Mouse (Mus musculus) MEL (cell line): Measurements from ENCODE around the gene Cachd1.

ENCODE experiments used
- CTCF ChIP-seq, 3 experiments: IDR thresholded peaks in 2 of 3; conservative IDR thresholded peaks in 1 of 3; 2 replicates each; pipeline ENCODE4 v1.5.1; 2011 to 2012; ENCODE audit warnings: low read length in 3 of 3, low read depth in 2 of 3, mild to moderate bottlenecking in 2 of 3, improper control_type of control experiment in 1 of 3, inconsistent platforms in 1 of 3, mixed read lengths in 1 of 3, moderate library complexity in 1 of 3; ENCODE audit not compliant: control insufficient read depth in 1 of 3, insufficient read depth in 1 of 3, poor library complexity in 1 of 3, severe bottlenecking in 1 of 3
- E2F4 ChIP-seq: IDR thresholded peaks from 2 replicates; pipeline ENCODE4 v1.6.1; 2011; ENCODE audit warnings: low read depth, low read length, improper control_type of control experiment, borderline replicate concordance
- GABPA ChIP-seq: IDR thresholded peaks from 2 replicates; pipeline ENCODE4 v1.6.1; 2012; ENCODE audit warnings: low read depth, mild to moderate bottlenecking, inconsistent platforms, low read length, improper control_type of control experiment, moderate library complexity
- HCFC1 ChIP-seq: IDR thresholded peaks from 2 replicates; pipeline ENCODE4 v1.6.1; 2012; ENCODE audit warnings: low read depth, mild to moderate bottlenecking, inconsistent platforms, low read length, improper control_type of control experiment, moderate library complexity
- JUND ChIP-seq: IDR thresholded peaks from 2 replicates; pipeline ENCODE4 v1.6.1; 2011; ENCODE audit warnings: low read depth, mild to moderate bottlenecking, improper control_type of control experiment, low read length
- POLR2A ChIP-seq, 2 experiments: IDR thresholded peaks; 2 replicates each; pipeline ENCODE4 v1.6.1; 2011 to 2012; ENCODE audit warnings: low read length in 2 of 2, mild to moderate bottlenecking in 2 of 2, control low read depth in 1 of 2, improper control_type of control experiment in 1 of 2, low read depth in 1 of 2, moderate library complexity in 1 of 2; ENCODE audit not compliant: control insufficient read depth in 1 of 2, insufficient read depth in 1 of 2, poor library complexity in 1 of 2
- RAD21 ChIP-seq: IDR thresholded peaks from 2 replicates; pipeline ENCODE4 v1.6.1; 2011; ENCODE audit warnings: mild to moderate bottlenecking, low read depth, low read length, improper control_type of control experiment
- RCOR1 ChIP-seq: IDR thresholded peaks from 2 replicates; pipeline ENCODE4 v1.6.1; 2012; ENCODE audit warnings: low read depth, mild to moderate bottlenecking, inconsistent platforms, low read length, improper control_type of control experiment
- UBTF ChIP-seq: IDR thresholded peaks from 2 replicates; pipeline ENCODE4 v1.6.1; 2012; ENCODE audit warnings: low read depth, mild to moderate bottlenecking, inconsistent platforms, low read length, improper control_type of control experiment, moderate library complexity, borderline replicate concordance; ENCODE audit not compliant: insufficient read depth
- USF1 ChIP-seq: IDR thresholded peaks from 2 replicates; pipeline ENCODE4 v1.6.1; 2014; ENCODE audit warnings: low read depth, mild to moderate bottlenecking, inconsistent platforms, low read length, improper control_type of control experiment, moderate library complexity
- ZKSCAN1 ChIP-seq: IDR thresholded peaks from 2 replicates; pipeline ENCODE4 v1.6.1; 2012; ENCODE audit warnings: low read depth, mild to moderate bottlenecking, inconsistent platforms, low read length, improper control_type of control experiment, moderate library complexity

DNA sequence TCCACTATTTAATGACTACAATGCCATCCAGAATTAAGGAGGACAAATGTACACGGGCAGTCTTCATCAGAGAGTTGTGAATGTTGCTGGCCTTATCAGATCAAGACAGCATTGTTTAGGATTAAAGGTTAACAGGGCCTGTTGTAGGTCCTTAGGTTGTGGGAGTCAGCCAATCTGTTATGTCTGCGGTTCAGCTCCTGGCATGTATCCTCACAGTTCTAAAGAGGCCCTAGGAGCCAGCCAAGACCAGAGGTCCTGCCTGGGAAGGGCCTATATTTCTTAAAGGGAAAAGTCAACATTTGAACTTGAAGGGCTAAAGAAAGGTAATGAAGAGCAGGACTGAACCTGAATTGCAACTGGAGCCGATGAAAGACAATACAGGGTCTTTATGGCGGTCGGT lies 13.7 kb downstream of the Cachd1 start:
- no peak for TF ChIP-seq POLR2A (IDR thresholded peaks at IDR 0.05; ENCODE audit: control insufficient read depth in 1 of 2, insufficient read depth in 1 of 2, low read depth in 1 of 2, low read length in 2 of 2, poor library complexity in 1 of 2)
- no peak for TF ChIP-seq GABPA
- no peak for TF ChIP-seq HCFC1
- no peak for TF ChIP-seq RCOR1
- TF ChIP-seq JUND = no peak
- TF ChIP-seq CTCF (IDR thresholded peaks at IDR 0.05 in 2 of 3, conservative IDR thresholded peaks at IDR 0.05 in 1 of 3; ENCODE audit: control insufficient read depth in 1 of 3, insufficient read depth in 1 of 3, low read depth in 2 of 3, low read length in 3 of 3, poor library complexity in 1 of 3, severe bottlenecking in 1 of 3) = no peak
- no peak for TF ChIP-seq UBTF
- TF ChIP-seq E2F4 = no peak
- TF ChIP-seq RAD21 = no peak
- TF ChIP-seq USF1 = no peak
- TF ChIP-seq ZKSCAN1 = no peak
